Mouse (Mus musculus): Measurements from ENCODE around the gene Aplp1. TPM values are rescaled to one million over a fixed set of nuclear protein-coding genes. Genes with fewer than 3 reads are reported as not detected.

The Aplp1 gene
- total RNA-seq, 4 experiments from 2014 or later: 1,209 to 1,263 (median 1,238) TPM

- no peak for DNase-seq (ENCODE audit: low spot score in 2 of 2)
Observed at GRCm38 (mm10) chr7:30411023-30411422, 34.3 kb downstream of the Aplp1 start.

- DNase-seq (ENCODE audit: low spot score in 2 of 2): no peak
Observed at GRCm38 (mm10) chr7:30409789-30410188, 35.5 kb downstream of the Aplp1 start.

DNA sequence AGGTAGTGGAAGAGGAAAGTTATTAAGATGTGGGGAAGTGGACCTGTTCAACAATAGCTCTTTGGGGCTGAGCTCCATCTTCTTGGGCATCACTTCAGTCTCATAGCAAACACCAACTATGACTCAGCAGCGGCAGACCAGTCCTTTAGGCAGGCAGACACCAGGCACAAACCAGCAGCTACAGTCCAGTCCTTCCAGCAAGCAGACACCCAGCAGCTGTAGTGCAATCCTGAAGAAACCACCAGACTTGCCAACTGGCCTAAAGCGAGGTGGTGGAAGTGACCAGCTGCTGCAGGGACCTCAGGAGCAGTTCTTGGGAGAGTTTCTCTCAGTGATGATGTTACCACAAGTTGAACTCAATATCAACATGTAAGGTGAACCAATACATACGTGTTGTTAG, 36.7 kb downstream of the Aplp1 start:
- DNase-seq (ENCODE audit: low spot score in 2 of 2): no peak

- no peak for DNase-seq (ENCODE audit: low spot score in 2 of 2)
Observed at GRCm38 (mm10) chr7:30402343-30402742, 43.0 kb downstream of the Aplp1 start.

DNA sequence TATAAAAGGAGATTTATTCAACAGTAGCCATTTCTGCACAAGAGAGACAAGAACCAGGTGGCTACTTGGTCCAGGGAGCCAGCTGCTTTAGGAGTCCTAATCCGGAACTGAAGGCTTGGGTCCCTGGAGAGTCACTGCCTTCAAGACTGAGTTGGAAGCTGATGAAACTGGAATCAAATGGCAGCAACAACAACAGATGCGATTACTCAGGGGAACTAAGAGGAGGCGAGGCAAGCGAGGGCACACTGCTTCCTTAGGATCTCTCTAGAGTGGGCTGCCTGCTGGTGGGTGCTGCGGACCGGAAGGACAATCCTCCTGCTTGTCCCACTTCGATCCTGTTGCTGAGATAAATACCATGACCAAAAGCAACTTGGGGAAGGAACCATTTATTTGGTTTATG, 45.7 kb downstream of the Aplp1 start:
- DNase-seq (ENCODE audit: low spot score in 2 of 2): no peak

GRCm38 (mm10) chr7:30394871-30395270, 50.5 kb downstream of the Aplp1 start:
- DNase-seq (ENCODE audit: low spot score in 2 of 2): no peak

DNA sequence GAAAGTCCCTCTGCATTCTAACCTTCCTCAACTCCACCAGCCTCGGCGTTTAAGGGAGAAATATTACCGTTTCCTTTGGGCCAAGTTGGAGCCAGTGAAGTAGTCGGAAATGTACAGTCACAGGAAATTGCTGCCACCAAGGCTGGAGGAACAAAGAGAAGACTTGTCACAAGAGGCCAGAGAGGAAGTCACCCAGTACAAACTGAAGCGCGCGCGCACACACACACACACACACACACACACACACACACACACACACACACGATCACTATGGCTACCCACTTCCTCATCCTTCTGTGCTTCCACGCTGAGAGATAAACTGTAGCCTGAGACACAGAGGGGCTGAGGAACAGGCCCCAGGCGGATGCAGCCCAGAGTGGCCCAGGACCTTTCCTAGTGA, 51.0 kb downstream of the Aplp1 start:
- DNase-seq (ENCODE audit: low spot score in 2 of 2): no peak

DNA sequence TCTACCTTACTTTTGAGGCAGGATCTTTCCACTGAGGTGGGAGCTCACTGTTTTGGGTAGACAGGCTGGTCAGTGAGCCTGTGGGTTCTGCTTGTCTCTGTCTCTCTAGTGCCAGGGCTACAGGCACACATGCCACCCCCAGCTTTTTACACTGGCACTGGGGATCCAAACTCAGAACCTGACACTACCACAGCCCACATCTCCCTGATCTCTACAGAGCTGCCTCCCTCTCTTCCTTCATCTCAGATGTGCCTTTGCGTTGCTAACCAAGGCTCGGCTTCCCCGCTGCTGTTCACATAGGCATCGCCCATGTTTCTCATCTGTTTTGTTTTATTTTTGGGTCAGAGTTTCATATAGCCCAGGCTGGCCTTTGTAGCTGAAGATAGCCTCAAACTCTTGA, 51.7 kb downstream of the Aplp1 start:
- DNase-seq (ENCODE audit: low spot score in 2 of 2): no peak

DNA sequence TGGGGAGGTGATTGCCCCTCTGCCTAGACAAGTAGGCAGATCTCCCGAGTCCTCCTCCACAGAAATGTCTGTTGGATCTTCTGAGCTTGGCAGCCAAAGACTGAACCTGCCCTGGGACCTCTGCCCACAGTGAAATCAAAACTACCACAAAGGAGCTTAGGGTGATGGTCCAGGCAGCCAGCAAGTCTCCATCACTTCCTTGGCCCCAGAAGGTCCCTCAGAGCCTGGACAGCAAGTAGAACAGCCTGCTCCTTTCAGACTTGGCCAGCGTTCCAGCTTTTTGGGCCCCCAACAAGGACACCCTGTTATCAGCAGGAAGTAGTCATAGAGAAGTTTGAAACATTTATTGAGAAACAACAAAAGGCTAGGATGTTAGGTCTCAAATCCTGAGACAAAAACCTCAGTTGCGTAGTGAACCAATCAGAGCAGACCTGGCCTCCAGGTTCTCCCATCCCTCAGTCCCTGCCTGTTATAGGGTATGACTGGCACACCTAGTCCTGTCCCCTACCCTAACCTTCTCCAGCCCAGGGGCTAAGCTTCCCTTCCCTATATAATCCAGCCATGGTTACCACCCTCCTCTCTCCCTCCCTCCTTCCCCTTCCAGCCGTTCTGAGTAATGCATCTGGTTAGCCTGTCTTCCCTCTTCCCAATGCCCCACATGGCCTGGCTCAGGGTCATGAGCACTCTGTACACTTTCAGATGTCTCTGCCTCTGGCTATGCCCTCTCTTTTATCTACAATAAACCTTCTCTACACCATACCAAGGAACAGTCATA, 52.4 kb downstream of the Aplp1 start:
- DNase-seq (ENCODE audit: low spot score in 2 of 2): no peak

Other genes starting within 250 kb of the Aplp1 start
- 100 to 1,000 TPM; 196 to 240 (median 227) TPM for gene Capns1, start 246.7 kb downstream of the Aplp1 start, total RNA-seq (2022)
- gene Polr2i, start 213.6 kb downstream of the Aplp1 start, total RNA-seq (2022): 10 to 100 TPM; 49.2 to 52.5 (median 49.3) TPM
- gene Tbcb, start 213.3 kb downstream of the Aplp1 start, total RNA-seq (2022): 100 to 1,000 TPM; 110 to 130 (median 118) TPM
- not detected for gene Ovol3, start 209.8 kb downstream of the Aplp1 start, total RNA-seq (2022)
- gene Thap8, start 165.4 kb downstream of the Aplp1 start, total RNA-seq (2022): under 1 TPM in 2 of 4 experiments, not detected in 2; 0.41 to 0.77 TPM
- gene Wdr62, start 165.1 kb downstream of the Aplp1 start, total RNA-seq (2022): 1 to 10 TPM; 1.1 to 3.4 (median 2.4) TPM
- gene Clip3, start 153.8 kb downstream of the Aplp1 start, total RNA-seq (2022): 100 to 1,000 TPM; 351 to 448 (median 412) TPM
- gene Alkbh6, start 136.8 kb downstream of the Aplp1 start, total RNA-seq (2022): 10 to 100 TPM; 52.8 to 69.5 (median 65.3) TPM
- 10 to 100 TPM in 3 of 4 experiments, 1 to 10 TPM in 1; 9.6 to 21.2 (median 15.0) TPM for gene Syne4, start 130.7 kb downstream of the Aplp1 start, total RNA-seq (2022)
- under 1 TPM; 0.53 to 0.82 (median 0.66) TPM for gene E130208F15Rik, start 123.8 kb downstream of the Aplp1 start, total RNA-seq (2022)
- gene Sdhaf1, start 121.6 kb downstream of the Aplp1 start, total RNA-seq (2022): 1 to 10 TPM; 6.7 to 9.9 (median 8.4) TPM
- 10 to 100 TPM; 28.2 to 31.6 (median 29.2) TPM for gene Lrfn3, start 82.8 kb downstream of the Aplp1 start, total RNA-seq (2022)
- 100 to 1,000 TPM in 2 of 4 experiments, 10 to 100 TPM in 2; 24.9 to 572 (median 243) TPM for gene Tyrobp, start 31.8 kb downstream of the Aplp1 start, total RNA-seq (2022)
- 1 to 10 TPM in 3 of 4 experiments, not detected in 1; 1.8 to 3.3 (median 2.3) TPM for gene Hcst, start 25.7 kb downstream of the Aplp1 start, total RNA-seq (2022)
- gene Nfkbid, start 23.8 kb downstream of the Aplp1 start, total RNA-seq (2022): 1 to 10 TPM; 2.8 to 4.1 (median 3.2) TPM
- 10 to 100 TPM in 3 of 4 experiments, 1 to 10 TPM in 1; 9.6 to 13.7 (median 11.2) TPM for gene Kirrel2, start 12.2 kb upstream of the Aplp1 start, total RNA-seq (2022)
- 1 to 10 TPM; 1.5 to 1.9 (median 1.6) TPM for gene Nphs1, start 12.8 kb upstream of the Aplp1 start, total RNA-seq (2022)
- under 1 TPM in 1 of 4 experiments, not detected in 3; 0.56 TPM for gene Prodh2, start 48.1 kb upstream of the Aplp1 start, total RNA-seq (2022)
- gene Arhgap33, start 89.5 kb upstream of the Aplp1 start, total RNA-seq (2022): 100 to 1,000 TPM in 3 of 4 experiments, 10 to 100 TPM in 1; 99.8 to 118 (median 110) TPM
- 10 to 100 TPM in 1 of 4 experiments, 1 to 10 TPM in 3; 3.2 to 10.3 (median 6.5) TPM for gene Hspb6, start 106.6 kb upstream of the Aplp1 start, total RNA-seq (2022)
- gene Proser3, start 106.8 kb upstream of the Aplp1 start, total RNA-seq (2022): 1 to 10 TPM; 4.4 to 8.9 (median 6.1) TPM
- gene Lin37, start 114.3 kb upstream of the Aplp1 start, total RNA-seq (2022): 10 to 100 TPM; 41.3 to 54.0 (median 46.9) TPM
- gene U2af1l4, start 117.8 kb upstream of the Aplp1 start, total RNA-seq (2022): 10 to 100 TPM; 68.2 to 81.1 (median 78.7) TPM
- gene Gm49396, start 117.8 kb upstream of the Aplp1 start, total RNA-seq (2022): 10 to 100 TPM in 2 of 4 experiments, 1 to 10 TPM in 2; 6.3 to 14.8 (median 11.1) TPM
- gene Psenen, start 118.1 kb upstream of the Aplp1 start, total RNA-seq (2022): 10 to 100 TPM; 85.9 to 91.0 (median 88.4) TPM
- 1 to 10 TPM; 4.0 to 5.7 (median 4.6) TPM for gene Igflr1, start 119.9 kb upstream of the Aplp1 start, total RNA-seq (2022)
- 10 to 100 TPM; 44.1 to 60.2 (median 56.1) TPM for gene Kmt2b, start 143.2 kb upstream of the Aplp1 start, total RNA-seq (2022)
- not detected for gene Zbtb32, start 153.4 kb upstream of the Aplp1 start, total RNA-seq (2022)
- gene Upk1a, start 167.3 kb upstream of the Aplp1 start, total RNA-seq (2022): 1 to 10 TPM in 1 of 4 experiments, under 1 TPM in 2, not detected in 1; 0.39 to 1.2 (median 0.89) TPM
- 100 to 1,000 TPM; 631 to 661 (median 651) TPM for gene Cox6b1, start 180.6 kb upstream of the Aplp1 start, total RNA-seq (2022)
- not detected for gene Etv2, start 190.3 kb upstream of the Aplp1 start, total RNA-seq (2022)
- 10 to 100 TPM; 61.9 to 71.5 (median 70.1) TPM for gene Rbm42, start 204.8 kb upstream of the Aplp1 start, total RNA-seq (2022)
- 1 to 10 TPM; 5.7 to 8.3 (median 6.8) TPM for gene Haus5, start 219.5 kb upstream of the Aplp1 start, total RNA-seq (2022)
- gene Pmis2, start 226.1 kb upstream of the Aplp1 start, total RNA-seq (2022): not detected

Data from layer of hippocampus, adult 8-10 months (tissue).